Mouse (Mus musculus) brown adipose tissue, adult 24 weeks (tissue): ENCODE measurements around the gene Rps11. TPM values are rescaled to one million over a fixed set of nuclear protein-coding genes. Genes with fewer than 3 reads are reported as not detected.
"Not testable (repeated sequence)": the region's sequence is repeated elsewhere in the genome, so short reads cannot be mapped to it uniquely, and the experiment has no call there.

Experiments used
- H3K27ac ChIP-seq: fragments of 200-500 bp; replicated peaks from 2 replicates; pipeline ENCODE4 v1.5.1; 2012; ENCODE audit warnings: low read depth, mild to moderate bottlenecking, low read length
- H3K4me1 ChIP-seq: fragments of 200-500 bp; 2 replicates; pipeline ENCODE4 v1.6.1; 2012; ENCODE audit warnings: low read length, mixed read lengths; ENCODE audit not compliant: control insufficient read depth, insufficient read depth, insufficient read length
- H3K4me3 ChIP-seq: fragments of 200-500 bp; 2 replicates; pipeline ENCODE4 v1.5.1; 2012; ENCODE audit warnings: low read depth, mild to moderate bottlenecking, low read length, moderate library complexity; ENCODE audit not compliant: insufficient read depth
- polyA plus RNA-seq: library from polyadenylated mRNA; stranded (reverse); fragments of >200 nt; gene quantifications from 2 replicates; pipeline ENCODE4 v1.2.4, GENCODE M21; 2012; ENCODE audit not compliant: missing spikeins, insufficient read depth, insufficient read length

The Rps11 gene
- polyA plus RNA-seq, 1 experiment: 1,344 TPM

GRCm38 (mm10) chr7:45097479-45097878 lies 26.8 kb downstream of the Rps11 start:
- Histone ChIP-seq H3K27ac (peak overlapping the region; percentile 68), H3K4me3 (no peak overlapping the region), H3K4me1 (peaks cover 37% of the 10 kb centered on the region)

- peaks cover 30% of the 10 kb centered on the region for H3K4me1 ChIP-seq
- not testable (repeated sequence) for H3K27ac ChIP-seq, H3K4me3 ChIP-seq
Observed at GRCm38 (mm10) chr7:45095965-45096364, 28.3 kb downstream of the Rps11 start.

GRCm38 (mm10) chr7:45095367-45095766 lies 28.9 kb downstream of the Rps11 start:
- Histone ChIP-seq H3K4me1 (peaks cover 26% of the 10 kb centered on the region), H3K27ac (peak overlapping the region; percentile 38; the same call in 1 of the 2 replicates), H3K4me3 (no peak overlapping the region)

- Histone ChIP-seq H3K4me3 (no peak overlapping the region), H3K27ac (no peak overlapping the region), H3K4me1 (peaks cover 21% of the 10 kb centered on the region)
Observed at GRCm38 (mm10) chr7:45094121-45094520, 30.1 kb downstream of the Rps11 start.

GRCm38 (mm10) chr7:45093516-45093905 lies 30.7 kb downstream of the Rps11 start:
- Histone ChIP-seq H3K4me3 (no peak overlapping the region), H3K27ac (no peak overlapping the region), H3K4me1 (peaks cover 18% of the 10 kb centered on the region)

GRCm38 (mm10) chr7:45092828-45093515 lies 31.3 kb downstream of the Rps11 start:
- H3K4me3 ChIP-seq: no peak overlapping the region
- peaks cover 12% of the 10 kb centered on the region for H3K4me1 ChIP-seq
- H3K27ac ChIP-seq: no peak overlapping the region

- H3K27ac ChIP-seq: no peak within 1 kb of the TSS
Observed at GRCm38 (mm10) chr7:45092048-45092447, 32.2 kb downstream of the Rps11 start, which contains the start of gene Rcn3. Rcn3 (minus strand) TSS chr7:45092221.

GRCm38 (mm10) chr7:45091001-45091990 lies 32.9 kb downstream of the Rps11 start:
- Histone ChIP-seq H3K4me1 (peaks cover 5% of the 10 kb centered on the region; the same call in 1 of the 2 replicates), H3K4me3 (peak overlapping the region; percentile 40), H3K27ac (no peak overlapping the region)

More at GRCm38 (mm10) chr7:45092048-45092447, 32.2 kb downstream of the Rps11 start, which contains the start of gene Rcn3:
- H3K4me3 ChIP-seq: peak within 1 kb of the TSS; percentile 40
- peaks cover 5% of the 10 kb centered on the region; the same call in 1 of the 2 replicates for H3K4me1 ChIP-seq

GRCm38 (mm10) chr7:45090251-45090977 lies 33.8 kb downstream of the Rps11 start:
- Histone ChIP-seq H3K4me1 (peaks cover 5% of the 10 kb centered on the region; the same call in 1 of the 2 replicates), H3K4me3 (peak overlapping the region; percentile 40; the same call in 1 of the 2 replicates), H3K27ac (no peak overlapping the region)

- Histone ChIP-seq H3K27ac (no peak overlapping the region), H3K4me3 (no peak overlapping the region), H3K4me1 (peaks cover 5% of the 10 kb centered on the region; the same call in 1 of the 2 replicates)
Observed at GRCm38 (mm10) chr7:45088597-45088996, 35.6 kb downstream of the Rps11 start.

GRCm38 (mm10) chr7:45086084-45086483 lies 38.2 kb downstream of the Rps11 start:
- H3K4me3 ChIP-seq: no peak overlapping the region
- H3K27ac ChIP-seq: no peak overlapping the region
- peaks cover 10% of the 10 kb centered on the region for H3K4me1 ChIP-seq

GRCm38 (mm10) chr7:45083300-45083890 lies 40.8 kb downstream of the Rps11 start:
- H3K4me3 ChIP-seq: peak overlapping the region; percentile 22; the same call in 1 of the 2 replicates
- peak overlapping the region; percentile 95 for H3K27ac ChIP-seq

GRCm38 (mm10) chr7:45082401-45083299 lies 41.6 kb downstream of the Rps11 start:
- H3K27ac ChIP-seq: peak overlapping the region; percentile 95
- H3K4me1 ChIP-seq: peaks cover 10% of the 10 kb centered on the region
- H3K4me3 ChIP-seq: peak overlapping the region; percentile 22

More at GRCm38 (mm10) chr7:45083300-45083890, 40.8 kb downstream of the Rps11 start:
- H3K4me1 ChIP-seq: peaks cover 10% of the 10 kb centered on the region
